Mouse (Mus musculus) urinary bladder, postnatal 25 days (tissue): ENCODE results near the gene Asb2.

Experiments
- DNase-seq: peaks from one replicate; pipeline ENCODE4 v3.0.0; 2022; ENCODE audit warnings: low spot score

Asb2 gene

DNA sequence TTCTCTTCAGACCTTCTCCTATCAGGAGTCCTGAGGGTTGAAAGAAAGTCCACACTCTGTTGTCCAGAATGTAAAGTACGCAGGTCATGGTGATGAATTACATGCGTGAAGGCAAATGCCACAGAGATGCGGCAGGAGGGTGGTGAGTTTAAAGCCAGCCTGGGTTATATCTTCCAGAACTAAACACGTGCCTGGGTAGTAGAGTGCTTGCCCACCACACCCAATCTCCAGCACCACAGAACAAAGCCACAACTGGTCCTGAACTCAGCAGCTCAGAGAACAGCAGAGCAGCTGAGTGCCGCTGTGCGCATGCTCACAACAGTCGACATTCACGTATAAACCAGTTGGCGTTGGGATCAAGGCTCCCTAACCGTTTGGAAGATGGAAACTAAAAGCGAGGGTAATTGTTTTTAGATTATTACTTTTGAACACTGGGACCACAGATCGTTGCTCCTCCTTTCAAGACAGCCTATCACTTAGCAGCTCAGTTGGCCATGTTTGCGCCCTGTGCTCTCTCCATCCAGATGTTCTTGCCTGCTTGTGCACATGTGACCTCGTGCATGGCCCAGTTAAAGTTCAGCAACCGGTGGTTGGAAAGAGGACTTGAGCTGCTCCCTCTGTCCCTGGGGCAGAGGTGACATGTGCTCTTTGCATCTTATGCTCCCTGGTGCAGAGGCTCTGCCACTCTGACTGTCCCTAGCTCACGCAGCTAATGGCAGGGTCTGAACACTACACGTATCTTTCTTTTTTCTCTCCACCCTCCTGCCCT is 5.9 kb upstream of the Asb2 start:
- DNase-seq = no peak

DNA sequence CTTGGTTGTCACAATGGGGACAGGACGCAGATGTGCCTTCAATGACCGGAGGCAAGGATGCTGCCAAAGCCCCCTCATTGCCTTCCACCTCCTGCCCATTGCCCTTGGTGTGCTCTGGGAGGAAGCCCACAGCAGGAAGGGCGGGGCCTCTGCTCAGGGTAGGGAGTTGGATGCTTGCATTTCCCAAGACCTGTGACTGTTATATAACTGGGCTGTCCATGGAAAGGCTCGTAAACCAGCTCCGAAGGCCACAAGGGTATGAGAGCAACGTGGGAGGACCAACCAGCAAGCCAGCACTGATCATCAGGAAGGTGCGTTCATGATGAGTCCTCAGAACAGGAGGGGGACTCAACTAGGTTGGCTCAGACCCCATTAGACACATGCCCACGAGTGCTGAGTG is 5.0 kb upstream of the Asb2 start:
- DNase-seq = no peak

DNA sequence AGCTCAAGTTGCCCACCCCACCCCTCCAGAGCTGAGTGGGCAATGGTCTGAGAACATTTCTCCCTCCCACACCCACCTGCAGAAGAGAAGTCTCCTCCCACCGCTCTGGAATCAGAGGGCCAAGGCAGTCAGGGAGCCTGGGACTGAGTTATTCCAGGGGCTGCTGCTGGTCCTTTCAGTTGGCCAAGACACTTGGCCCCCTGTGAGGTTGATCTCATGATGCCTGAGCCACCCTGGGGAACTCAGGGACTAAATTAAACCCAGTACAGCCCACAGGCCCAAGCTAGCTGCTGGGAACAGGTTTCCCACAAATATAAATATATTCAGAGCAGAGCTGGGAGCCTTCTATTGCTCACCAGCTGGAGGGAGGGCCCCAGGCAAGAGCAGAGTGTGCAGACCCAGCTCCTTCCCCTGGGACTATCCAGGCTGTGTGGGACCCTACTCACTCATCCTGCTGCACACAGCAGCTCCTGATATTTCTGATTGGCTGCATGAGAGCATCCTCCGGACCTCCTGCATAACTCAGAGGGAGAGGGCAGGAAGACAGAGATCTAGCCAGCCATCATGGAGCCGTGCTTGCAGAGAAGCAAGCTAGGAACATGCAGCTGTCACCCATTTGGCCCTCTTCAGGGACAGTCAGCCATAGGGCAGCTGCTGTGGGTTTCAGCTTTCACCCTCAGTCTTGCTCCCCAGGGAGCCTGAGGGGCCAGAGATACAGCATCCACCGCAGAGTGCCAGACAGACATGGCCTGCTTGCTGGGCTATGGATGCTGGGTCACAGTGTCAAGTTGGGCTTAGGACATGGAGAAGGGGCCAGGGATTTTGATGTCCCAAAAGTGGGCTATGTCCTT is 3.4 kb upstream of the Asb2 start:
- no peak for DNase-seq

DNA sequence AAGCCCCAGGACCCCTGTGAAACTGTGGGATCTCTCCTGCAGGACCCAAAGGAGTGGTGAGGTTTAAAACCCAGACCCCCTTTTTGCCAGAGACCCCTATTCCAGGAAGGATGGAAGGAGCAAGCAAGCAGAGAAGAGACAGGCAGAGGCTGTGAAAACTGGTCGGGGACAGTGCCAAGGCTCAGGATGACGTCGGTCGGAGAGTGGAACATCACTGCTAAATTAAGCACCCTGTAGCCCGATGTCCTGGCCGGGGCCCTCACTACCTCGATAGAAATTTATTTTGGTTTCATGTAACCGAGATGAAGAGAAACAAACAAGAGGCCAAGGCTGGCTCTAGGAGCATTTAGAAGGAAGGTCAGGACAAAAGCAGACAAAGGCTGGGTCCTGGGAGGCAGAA is 2.4 kb upstream of the Asb2 start:
- no peak for DNase-seq

DNA sequence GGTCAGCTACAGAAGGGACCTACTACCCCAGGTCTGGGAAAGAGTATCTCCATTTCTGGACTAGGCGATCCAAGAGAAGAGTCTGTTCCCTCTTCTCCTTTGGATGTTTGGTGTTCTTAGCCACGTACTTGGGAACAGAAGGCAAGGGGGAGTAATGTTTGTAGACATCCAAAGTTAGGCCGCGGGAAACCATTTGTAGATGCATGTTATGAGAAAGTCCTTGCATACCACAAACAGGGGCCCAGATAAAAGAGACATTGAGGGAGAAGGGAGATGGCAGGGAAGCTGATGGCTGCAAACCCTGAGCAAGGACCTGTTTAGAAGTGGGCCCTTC is 581 bp upstream of the Asb2 start:
- DNase-seq = no peak

DNA sequence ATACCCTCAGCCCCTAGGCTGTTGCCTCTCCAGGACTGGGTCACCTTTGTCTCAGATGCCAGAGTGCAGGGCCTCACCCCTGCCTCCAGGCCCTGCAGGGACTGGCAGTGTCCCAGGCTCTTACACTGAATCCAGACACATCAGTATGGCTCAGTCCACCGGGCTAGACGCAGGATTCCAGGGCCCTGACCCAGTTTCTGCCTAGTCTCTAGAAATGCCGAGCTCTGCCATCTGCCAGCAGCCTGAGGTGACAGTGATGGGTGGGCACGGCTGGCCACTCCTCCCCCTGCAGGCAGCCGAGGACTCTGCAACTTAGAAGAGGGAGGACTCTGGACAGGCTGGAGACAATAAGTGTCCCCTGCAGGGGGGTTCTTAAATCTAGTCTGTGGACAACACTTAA is 2.3 kb downstream of the Asb2 start:
- no peak for DNase-seq

DNA sequence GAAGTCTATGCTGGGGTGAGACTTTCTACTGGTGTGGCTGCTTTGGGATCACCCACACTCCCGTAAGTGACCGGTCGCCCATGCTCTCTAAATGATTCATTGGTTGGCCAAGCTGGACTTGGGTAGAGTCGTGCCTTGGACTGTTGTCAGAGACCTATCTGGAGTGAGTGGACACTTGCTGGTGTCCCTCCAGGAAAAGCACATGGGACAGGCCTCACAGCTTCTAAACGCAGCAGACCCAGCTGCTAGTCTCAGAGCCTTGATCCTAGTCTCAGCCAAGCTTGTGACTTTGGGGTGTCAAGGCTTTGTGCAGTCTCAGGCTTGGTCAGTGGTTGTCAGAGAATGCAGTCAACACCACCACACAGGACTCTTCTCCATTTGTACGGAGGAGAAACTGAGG is 3.1 kb downstream of the Asb2 start:
- no peak for DNase-seq

DNA sequence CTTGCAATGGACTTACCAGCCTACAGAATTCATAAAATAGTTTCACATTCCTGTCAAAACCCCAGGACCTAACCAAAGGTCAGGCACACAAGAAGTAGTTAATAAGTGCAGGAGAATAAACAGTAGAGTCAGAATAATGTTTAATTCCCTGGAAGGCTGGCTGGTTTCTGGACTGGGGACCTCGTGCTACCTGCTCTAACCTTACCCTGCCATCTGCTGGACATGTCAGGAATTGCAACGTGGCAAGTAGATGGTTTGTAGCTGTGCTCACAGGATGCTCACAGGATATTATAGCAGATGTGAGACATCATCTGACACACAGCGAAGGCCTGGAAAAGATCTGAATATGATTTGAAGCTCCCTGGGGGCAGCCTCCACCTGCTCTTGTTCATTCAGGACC is 7.3 kb downstream of the Asb2 start:
- DNase-seq = peak; percentile 80

DNA sequence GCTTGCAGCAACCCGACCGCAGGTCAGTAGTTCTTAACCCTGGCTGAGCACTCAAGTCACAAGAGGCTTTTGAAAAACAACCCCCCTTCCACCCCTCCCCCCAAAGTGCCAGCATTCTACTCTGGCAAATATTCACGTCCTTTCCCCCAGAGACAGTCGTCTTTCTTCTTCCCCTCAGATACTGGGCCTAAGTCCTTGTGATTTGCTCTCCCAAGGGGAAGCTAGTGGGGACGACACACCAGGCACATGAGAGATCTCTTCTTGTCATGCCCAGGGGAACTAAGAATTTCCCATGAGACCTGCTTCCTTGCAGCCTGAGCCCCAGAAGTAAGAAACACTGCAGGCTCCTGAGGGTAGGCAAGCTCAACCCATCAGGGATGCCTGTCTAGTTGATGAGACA is 8.4 kb downstream of the Asb2 start:
- DNase-seq = no peak

DNA sequence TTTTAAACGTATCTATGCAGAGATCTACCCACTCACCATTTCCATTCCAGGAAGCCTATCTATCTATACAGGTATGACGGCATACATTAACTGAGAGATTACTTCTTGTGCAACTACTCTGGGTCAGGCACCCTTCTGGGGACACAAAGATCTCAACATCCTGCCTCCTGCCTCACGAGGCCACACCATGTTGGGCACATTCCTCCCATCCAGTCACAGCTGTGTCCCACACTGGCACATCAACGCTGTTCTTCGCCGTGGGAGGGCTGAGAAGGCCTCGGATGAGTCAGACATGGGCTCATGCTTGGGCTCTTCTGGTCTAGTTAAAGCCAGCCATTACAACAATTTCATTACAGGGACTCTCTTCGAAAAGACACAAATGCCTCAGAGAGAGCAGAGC is 8.9 kb downstream of the Asb2 start:
- DNase-seq = no peak

DNA sequence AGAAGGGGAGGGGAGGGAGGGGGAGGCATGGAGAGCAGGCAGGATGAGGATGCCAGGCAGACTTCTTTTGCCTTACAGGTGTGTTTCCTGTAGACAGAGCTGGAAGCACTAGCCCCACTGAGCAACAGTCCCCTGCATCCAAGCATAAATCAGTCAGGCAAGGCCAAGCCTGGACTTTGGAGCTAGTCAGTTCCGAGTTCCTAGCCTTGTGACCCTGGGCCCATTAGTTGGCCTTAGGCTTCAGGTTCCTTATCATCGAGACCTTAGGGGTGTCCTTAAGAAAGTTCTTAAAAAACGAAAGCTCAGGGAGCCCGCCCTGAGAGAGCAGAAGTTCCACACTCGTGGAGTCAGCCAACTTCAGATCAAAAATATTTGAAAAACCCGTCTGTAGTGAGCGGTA is 10.9 kb downstream of the Asb2 start:
- DNase-seq = no peak

DNA sequence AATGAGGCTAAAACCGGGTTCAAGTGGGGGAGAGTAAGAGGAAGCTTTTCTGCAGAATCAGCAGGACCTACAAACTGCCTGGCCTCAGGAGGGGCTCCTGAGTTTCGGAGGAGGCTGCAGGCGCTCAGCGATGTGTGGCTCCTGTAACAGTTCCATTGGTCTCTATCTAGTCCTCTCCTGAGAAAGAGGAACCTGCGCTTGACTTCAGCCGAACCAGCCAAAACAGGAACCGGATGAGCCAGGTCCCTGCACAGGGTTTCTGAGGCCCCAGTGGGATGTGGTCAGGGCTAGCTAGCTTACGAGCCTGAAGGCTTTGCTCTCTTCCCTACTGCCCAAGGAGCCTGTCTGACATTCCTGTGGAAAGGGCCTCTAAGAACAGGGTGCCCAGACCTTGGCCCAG is 12.3 kb downstream of the Asb2 start:
- no peak for DNase-seq

DNA sequence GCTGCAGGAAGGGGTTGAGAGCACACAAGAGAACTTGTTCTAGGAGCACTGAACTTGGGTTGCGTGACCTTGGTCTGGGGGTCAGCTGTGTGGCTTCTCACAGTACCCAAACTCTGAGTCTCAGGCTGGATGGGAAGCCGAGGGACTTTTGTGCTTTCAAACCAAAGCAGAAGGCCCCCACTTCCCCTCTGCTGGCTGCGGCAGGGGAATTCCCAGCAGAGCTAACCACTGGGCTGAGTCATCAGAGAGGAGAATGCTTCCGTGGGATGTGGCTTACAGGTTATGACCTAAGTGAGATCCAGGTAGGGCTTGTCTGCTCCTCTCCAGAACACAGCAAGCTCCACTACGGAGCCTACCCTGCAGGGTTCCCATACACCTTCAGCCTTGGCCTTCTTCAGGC is 14.6 kb downstream of the Asb2 start:
- no peak for DNase-seq

DNA sequence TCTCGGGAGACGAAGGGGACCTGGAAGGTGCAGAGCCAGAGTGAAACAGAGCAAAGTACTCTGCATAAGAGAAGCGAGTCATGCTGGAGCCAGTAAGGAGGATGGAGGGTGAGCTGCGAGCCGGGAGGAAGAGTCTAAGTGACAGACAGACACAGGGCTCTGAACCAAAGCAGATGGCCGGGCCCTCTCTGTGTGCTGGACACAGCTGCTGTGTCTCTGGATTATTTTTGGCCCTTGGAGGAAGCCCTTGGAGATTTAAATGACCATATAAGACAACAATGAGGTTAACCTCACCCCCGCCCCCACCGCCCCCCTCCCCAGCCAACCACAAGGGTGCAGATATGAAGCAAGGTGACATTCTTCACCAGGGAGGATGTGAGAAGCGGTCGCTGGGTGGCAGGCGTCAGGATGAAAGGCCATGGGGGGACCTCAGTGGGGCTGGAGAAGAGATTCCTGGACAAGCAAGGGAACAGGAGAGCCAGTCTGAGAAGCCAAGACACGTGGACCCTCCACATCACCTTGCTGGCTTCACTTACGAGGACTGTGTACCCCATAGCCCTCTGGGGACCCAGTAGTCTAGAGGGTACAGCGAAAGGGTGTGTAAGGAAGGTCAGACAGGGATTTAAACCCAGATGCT is 17.5 kb downstream of the Asb2 start:
- no peak for DNase-seq

DNA sequence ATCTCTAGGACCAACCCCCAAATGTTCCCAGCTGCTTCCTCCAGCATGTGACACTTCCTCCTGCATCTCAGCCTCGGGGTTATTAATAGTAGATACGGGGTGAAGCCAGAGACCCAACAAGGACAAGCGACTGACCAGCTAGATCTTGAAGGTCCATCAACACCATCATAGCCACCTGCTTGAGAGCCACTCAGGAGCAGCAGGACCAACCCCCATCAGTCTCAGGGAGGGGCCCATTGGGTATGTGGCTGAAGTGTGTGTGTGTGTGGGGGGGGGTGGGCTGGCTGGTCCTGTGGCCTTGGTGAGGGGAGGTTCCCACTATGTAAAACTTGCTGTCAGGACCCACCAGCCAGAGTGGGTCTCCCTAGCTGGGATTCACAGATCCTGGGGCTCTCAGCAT is 19.0 kb downstream of the Asb2 start:
- no peak for DNase-seq

DNA sequence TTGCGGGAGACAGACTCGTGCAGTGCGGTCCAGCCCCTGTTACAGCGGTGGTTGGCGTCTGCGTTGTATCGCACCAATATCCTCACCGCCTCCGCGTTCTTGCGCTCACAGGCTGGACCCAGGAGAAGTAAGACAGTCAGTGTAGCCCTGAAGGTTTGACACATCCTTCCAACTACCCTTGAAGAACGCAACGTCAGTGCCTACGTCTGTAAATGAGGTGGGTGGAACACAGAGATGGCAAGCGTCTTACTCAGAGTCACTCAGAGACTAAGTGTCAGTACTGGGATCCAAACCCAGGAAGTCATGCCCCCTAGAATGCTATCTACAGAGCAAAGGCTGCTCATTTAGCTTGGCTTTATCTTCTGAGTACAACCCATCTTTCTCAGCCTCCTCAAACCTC is 22.4 kb downstream of the Asb2 start:
- DNase-seq = no peak

DNA sequence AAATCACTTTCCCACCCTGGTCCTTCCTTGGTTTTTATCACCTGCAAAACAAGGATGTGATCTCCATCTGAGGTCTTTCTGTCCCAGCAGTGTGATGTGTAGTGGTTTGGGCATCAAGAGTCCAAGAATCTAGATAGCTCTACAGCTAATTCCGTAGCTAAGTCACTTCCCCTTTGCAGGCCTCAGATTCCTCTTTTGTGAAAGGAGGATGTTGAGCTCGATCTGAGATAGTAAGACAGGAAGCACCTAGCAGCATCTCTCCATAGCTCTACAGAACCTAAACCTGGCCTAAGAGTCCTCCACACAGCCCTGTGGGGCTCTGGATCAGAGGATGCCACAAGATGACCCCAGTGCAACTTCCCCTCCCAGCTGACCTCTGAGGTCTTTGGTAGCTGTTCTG is 22.9 kb downstream of the Asb2 start:
- no peak for DNase-seq

DNA sequence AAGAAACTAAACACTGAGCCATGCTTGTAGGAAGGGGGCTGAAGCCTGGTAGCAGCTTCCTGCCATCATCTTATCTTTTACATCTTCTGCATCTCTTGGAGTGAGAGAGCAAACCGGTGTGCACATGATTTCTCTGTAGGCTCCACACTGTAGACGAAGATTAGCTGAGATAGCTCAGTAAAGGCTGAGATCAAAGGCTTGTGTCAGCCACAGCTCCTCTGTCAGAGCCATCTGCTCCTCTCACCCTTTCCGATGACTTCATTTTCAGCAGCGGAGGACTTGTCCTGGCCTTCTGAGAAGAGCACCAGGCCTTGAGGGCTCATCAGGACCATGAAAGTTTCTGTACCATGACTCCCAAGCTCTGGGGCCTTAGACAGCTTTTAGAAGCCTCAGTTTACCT is 24.3 kb downstream of the Asb2 start:
- DNase-seq = no peak

DNA sequence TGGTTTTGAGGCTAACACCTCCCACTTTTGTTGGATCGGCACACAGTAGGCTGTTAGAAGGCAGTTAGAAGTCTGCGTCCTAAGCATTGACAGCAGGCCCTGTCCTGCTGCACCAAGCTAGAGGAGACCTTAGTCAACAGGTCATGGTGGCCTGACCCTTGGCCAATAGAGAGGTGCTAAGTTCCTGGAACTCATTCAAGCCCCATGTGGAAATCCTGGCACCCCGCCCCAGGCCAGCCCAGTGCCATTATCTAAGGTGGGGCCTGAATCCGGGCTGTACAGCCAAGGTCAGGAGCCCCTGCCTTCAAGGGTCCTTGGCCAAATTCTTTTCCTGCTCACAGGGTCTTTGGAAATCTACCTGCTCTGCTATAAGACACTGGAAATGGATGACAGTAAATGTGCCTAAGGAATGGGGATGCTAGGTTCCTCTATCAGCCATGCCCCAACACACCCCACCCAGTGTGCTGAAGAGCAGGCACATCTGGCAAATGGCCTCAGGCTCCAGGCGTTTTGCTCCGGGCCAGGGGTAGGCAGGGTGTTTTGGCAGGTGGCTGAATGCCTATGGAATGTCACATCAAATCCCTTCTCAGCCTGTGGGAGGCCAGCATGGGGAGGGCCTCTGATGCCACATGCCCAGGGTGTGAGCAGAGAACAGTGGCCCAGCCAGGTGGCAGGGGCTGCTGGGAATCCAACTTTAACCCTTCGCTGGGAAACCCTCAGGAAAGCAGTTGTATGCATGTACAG is 27.2 kb downstream of the Asb2 start:
- no peak for DNase-seq

DNA sequence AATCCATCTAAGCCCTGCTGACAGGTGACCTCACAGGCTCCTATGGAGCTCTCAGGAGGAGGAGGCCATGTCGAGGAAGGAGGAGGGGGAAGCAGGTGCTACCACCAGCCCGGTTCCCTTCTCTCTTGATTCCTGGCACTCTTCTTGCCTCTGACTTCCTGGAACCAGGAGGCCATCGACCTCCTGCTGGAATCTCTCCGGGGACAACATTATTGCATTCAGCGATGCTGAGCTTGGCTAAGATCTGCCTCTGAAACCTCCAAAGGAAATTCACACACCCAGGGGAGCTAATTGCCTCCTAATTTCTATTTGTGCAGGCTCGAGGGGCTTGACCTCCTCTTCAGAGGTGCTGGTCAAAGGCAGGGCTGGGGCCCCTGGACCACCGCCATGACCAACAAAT is 28.7 kb downstream of the Asb2 start:
- DNase-seq = no peak

DNA sequence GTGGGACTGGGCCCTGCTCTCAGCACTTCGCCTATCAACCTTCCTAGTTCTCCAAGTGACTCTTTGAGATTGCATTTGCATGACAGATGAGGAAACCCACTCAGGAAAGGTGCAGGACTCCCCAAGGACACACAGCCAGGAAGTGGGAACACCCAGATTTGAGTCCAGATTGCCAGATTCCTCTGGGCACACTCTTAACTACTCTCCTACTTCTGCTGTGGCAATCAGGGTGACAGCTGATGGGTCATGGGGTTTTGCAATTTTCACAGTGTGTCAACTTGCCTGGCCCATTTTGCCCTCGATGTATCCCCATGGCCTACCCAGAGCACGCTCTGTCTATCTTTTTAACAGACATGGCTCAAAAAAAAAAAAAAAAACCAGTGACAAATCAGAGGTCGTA is 29.2 kb downstream of the Asb2 start:
- no peak for DNase-seq

DNA sequence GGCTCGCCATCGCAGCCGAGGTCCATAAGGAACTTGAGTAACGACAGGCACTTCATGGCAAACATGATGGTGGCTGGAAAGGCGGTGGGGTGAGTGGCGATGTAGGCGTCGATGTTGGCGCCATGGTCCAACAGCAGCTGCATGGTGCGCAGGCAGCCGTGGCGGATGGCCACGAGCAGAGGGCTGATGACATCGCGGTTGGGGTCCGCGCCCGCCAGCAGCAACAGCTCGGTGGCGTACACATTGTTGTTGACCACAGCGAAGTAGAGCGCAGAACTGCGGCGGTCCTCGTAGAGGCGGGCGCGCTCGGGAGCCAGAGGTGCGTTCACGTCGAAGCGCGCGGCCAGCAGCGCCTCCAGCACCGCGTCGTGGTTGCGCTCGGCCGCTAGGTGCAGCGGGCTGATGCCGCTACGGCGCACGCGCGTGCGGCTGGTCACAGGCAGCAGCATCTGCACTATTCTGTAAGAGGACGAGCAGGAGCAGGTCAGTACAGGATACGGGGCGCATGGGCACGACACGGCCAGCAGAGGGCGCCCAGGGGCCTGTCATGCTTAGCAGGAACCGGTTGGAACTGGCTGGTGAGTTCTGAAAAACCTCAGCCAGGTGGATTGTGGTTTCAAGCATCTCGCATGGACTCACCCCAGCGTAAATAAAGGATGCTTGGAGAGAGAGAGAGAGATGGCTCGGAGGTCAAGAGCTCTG is 30.5 kb downstream of the Asb2 start:
- peak; percentile 85 for DNase-seq
